Mouse (Mus musculus): Measurements from ENCODE around the gene Olfr633. TPM values are rescaled to one million over a fixed set of nuclear protein-coding genes. Genes with fewer than 3 reads are reported as not detected.
"Not testable (repeated sequence)": the region's sequence is repeated elsewhere in the genome, so short reads cannot be mapped to it uniquely, and the experiment has no call there.

Gene Olfr633
- polyA plus RNA-seq, 1 experiment from 2014 or later, result not detected

DNA sequence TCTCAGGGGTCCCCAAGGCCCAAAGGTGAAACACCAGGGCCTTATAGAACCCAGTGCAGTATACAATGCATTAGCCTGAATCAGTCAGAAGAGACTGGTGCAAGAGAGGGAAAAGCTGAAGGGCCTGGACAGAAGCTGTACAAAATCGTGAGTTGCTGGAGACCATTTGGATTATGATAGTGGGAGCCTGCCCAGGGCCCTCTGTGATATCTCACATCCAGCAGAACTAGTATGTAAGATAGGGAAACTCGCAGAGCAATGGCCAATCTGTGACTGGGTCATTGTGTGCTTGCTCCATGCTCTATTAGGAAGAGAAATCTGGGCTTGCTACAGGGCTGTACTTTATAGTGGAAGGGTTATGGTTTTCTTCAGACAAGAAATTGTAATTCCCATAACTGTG is 10.0 kb upstream of the Olfr633 start, which contains the start of gene Olfr632:
TSS of gene Olfr632 (plus strand) at position 84 of the 400 bp plus-strand sequence.
- DNase-seq (ENCODE audit: low spot score), result no peak
- TF ChIP-seq EP300 (optimal IDR thresholded peaks at IDR 0.05), result no peak
- TF ChIP-seq CTCF (IDR thresholded peaks at IDR 0.05; ENCODE audit: low read depth), result no peak
- Histone ChIP-seq H3K27ac (replicated peaks) (no peak within 1 kb of the TSS), H3K4me3 (ENCODE audit: low read depth, low read length) (no peak within 1 kb of the TSS), H3K9me3 (ENCODE audit: control insufficient read depth, low read length) (no peaks in the 10 kb centered on the region), H3K4me2 (replicated peaks; ENCODE audit: low read depth) (no peak within 1 kb of the TSS), H3K27me3 (ENCODE audit: control insufficient read depth, insufficient read depth, low read length) (no peaks in the 10 kb centered on the region), H3K36me3 (ENCODE audit: control insufficient read depth, insufficient read depth, low read length) (no peaks in the 10 kb centered on the region), H3K9ac (ENCODE audit: low read length) (no peak within 1 kb of the TSS), H3K4me1 (replicated peaks; ENCODE audit: control insufficient read depth, insufficient read depth) (no peaks in the 10 kb centered on the region)
- 55% methylated on average over 2 of the region's 2 CpGs for WGBS
- no peak for ATAC-seq (ENCODE audit: low FRiP score, low TSS enrichment)

DNA sequence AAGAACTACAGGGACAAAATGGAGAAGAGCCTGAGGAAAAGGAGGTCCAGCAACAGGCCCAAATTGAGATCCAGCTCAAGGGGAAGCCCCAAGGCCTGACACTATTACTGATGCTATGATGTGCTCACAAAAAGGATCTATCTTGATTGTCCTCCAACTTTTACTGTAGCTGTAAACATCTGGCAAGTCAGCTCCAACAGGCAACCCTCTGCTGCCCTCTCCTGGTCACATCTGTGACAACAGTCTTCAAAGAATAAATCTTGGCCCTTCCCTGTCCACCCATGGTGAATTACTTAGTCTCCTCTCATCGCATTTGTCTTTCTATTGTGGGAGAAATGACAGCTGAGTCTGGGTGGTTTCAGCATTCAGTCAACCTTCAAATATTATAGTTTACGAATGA is 1.5 kb upstream of the Olfr633 start:
- H3K27me3 ChIP-seq (ENCODE audit: control insufficient read depth, insufficient read depth, low read length), result no peaks in the 10 kb centered on the region
- no peak overlapping the region for H3K4me3 ChIP-seq (ENCODE audit: low read depth, low read length)
- DNase-seq (ENCODE audit: low spot score), result peak; percentile 60
- ATAC-seq (ENCODE audit: low FRiP score, low TSS enrichment), result no peak
- H3K27ac ChIP-seq (replicated peaks), result no peak overlapping the region
- H3K4me1 ChIP-seq (replicated peaks; ENCODE audit: control insufficient read depth, insufficient read depth), result no peaks in the 10 kb centered on the region
- WGBS, result 21% methylated on average over 2 of the region's 2 CpGs
- H3K4me2 ChIP-seq (replicated peaks; ENCODE audit: low read depth), result no peak overlapping the region
- no peak overlapping the region for H3K9ac ChIP-seq (ENCODE audit: low read length)
- H3K36me3 ChIP-seq (ENCODE audit: control insufficient read depth, insufficient read depth, low read length), result no peaks in the 10 kb centered on the region
- no peaks in the 10 kb centered on the region for H3K9me3 ChIP-seq (ENCODE audit: control insufficient read depth, low read length)
- TF ChIP-seq EP300 (optimal IDR thresholded peaks at IDR 0.05), result no peak
- TF ChIP-seq CTCF (IDR thresholded peaks at IDR 0.05; ENCODE audit: low read depth), result peak; percentile 84

DNA sequence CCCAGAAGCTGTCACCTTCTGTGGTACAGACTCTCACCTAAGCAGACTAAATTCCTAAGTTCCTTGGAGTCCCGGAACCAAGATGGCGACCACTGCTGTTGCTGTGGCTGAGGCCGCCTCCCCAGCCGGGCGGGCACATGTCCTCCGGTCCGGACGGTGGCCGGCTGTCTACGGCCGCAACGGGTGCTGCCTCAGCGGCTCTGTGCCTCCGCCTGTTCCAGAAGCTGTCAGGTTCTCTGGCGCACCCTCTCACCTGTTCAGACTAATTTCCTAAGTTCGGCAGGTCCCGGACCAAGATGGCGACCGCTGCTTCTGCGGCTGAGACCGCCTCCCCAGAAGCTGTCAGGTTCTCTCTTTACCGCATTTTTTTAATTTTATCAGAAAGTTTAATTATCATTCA is 22.6 kb downstream of the Olfr633 start:
- not testable (repeated sequence) for H3K4me3 ChIP-seq (ENCODE audit: low read depth, low read length); H3K9ac ChIP-seq (ENCODE audit: low read length); H3K27ac ChIP-seq (replicated peaks); H3K27me3 ChIP-seq (ENCODE audit: control insufficient read depth, insufficient read depth, low read length); H3K4me1 ChIP-seq (replicated peaks; ENCODE audit: control insufficient read depth, insufficient read depth); ATAC-seq (ENCODE audit: low FRiP score, low TSS enrichment); H3K36me3 ChIP-seq (ENCODE audit: control insufficient read depth, insufficient read depth, low read length); H3K9me3 ChIP-seq (ENCODE audit: control insufficient read depth, low read length); DNase-seq (ENCODE audit: low spot score); H3K4me2 ChIP-seq (replicated peaks; ENCODE audit: low read depth)
- WGBS, result 94% methylated on average over 22 of the region's 22 CpGs

DNA sequence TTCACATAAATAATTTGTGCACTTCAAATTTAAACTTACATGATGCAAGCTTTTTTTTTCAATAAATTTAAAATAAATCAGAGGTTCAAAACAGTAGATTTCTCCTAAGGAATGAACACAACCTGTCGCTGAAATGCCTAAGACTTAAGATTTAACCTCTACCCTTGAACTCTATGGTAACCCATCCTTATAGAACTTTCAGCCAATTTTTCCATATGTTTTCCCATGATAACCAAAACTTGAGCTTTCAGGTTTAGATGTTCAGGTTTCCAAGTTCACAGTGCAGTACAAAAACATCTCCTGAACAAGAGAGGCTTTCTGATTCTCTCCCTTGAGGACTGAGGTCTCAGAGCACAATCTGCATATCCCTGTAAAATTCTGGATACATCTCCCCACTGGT is 26.6 kb downstream of the Olfr633 start, which contains the start of gene Olfr635:
TSS of gene Olfr635 (plus strand) at position 301 of the 400 bp plus-strand sequence.
- H3K4me2 ChIP-seq (replicated peaks; ENCODE audit: low read depth), result no peak within 1 kb of the TSS
- no peak within 1 kb of the TSS for H3K4me3 ChIP-seq (ENCODE audit: low read depth, low read length)
- no peaks in the 10 kb centered on the region for H3K9me3 ChIP-seq (ENCODE audit: control insufficient read depth, low read length)
- H3K9ac ChIP-seq (ENCODE audit: low read length), result no peak within 1 kb of the TSS
- no peaks in the 10 kb centered on the region for H3K27me3 ChIP-seq (ENCODE audit: control insufficient read depth, insufficient read depth, low read length)
- no peaks in the 10 kb centered on the region for H3K4me1 ChIP-seq (replicated peaks; ENCODE audit: control insufficient read depth, insufficient read depth)
- no peak for TF ChIP-seq EP300 (optimal IDR thresholded peaks at IDR 0.05)
- TF ChIP-seq CTCF (IDR thresholded peaks at IDR 0.05; ENCODE audit: low read depth), result no peak
- ATAC-seq (ENCODE audit: low FRiP score, low TSS enrichment) (no peak), DNase-seq (ENCODE audit: low spot score) (no peak)
- no peak within 1 kb of the TSS for H3K27ac ChIP-seq (replicated peaks)
- H3K36me3 ChIP-seq (ENCODE audit: control insufficient read depth, insufficient read depth, low read length), result no peaks in the 10 kb centered on the region
- 76% methylated on average over 1 of the region's 1 CpGs for WGBS

DNA sequence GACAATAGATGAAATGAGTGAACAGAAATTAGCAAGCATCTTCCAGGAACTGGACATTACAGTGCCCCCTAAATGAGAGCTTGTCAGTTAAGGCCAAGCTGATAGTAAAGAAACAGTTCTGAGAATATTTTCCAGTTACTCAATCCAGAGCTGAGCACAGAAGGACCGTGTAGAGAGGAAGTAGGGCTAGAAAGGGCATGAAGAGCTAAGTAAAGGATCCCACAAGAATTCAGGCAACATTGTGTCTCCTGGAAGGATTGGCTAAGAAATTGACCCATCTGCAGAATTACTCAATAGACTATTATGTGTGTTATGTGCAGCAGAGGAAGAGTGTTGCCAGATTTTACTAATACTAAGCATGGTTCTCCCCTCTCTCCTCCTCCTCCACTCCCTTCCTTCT is 27.5 kb downstream of the Olfr633 start:
- DNase-seq (ENCODE audit: low spot score), result no peak
- Histone ChIP-seq H3K9me3 (ENCODE audit: control insufficient read depth, low read length) (no peaks in the 10 kb centered on the region), H3K4me1 (replicated peaks; ENCODE audit: control insufficient read depth, insufficient read depth) (no peaks in the 10 kb centered on the region), H3K27ac (replicated peaks) (no peak overlapping the region), H3K36me3 (ENCODE audit: control insufficient read depth, insufficient read depth, low read length) (no peaks in the 10 kb centered on the region), H3K9ac (ENCODE audit: low read length) (no peak overlapping the region), H3K4me2 (replicated peaks; ENCODE audit: low read depth) (no peak overlapping the region), H3K4me3 (ENCODE audit: low read depth, low read length) (no peak overlapping the region), H3K27me3 (ENCODE audit: control insufficient read depth, insufficient read depth, low read length) (no peaks in the 10 kb centered on the region)
- 61% methylated on average over 1 of the region's 1 CpGs for WGBS
- TF ChIP-seq EP300 (optimal IDR thresholded peaks at IDR 0.05) (no peak), CTCF (IDR thresholded peaks at IDR 0.05; ENCODE audit: low read depth) (no peak)
- ATAC-seq (ENCODE audit: low FRiP score, low TSS enrichment), result no peak

DNA sequence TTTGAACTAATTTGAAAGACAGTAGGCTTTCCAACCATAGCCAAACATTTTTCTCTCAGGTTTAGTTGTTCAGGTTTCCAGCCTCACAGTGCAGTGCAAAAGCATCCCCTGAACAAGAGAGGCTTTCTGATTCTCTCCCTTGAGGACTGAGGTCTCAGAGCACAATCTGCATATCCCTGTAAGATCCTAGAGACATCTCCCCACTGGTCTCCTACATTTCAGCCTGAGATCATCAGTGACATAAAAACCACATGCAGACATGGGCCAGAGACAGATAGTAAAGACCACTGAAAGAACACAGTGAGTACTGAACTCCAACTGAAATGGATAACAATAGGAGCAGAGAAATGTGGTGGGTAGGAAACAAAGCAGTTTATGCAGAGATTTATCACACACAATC is 54.2 kb downstream of the Olfr633 start, which contains the start of gene Olfr638:
TSS of gene Olfr638 (plus strand) at position 301 of the 400 bp plus-strand sequence.
- Histone ChIP-seq H3K27ac (replicated peaks) (no peak within 1 kb of the TSS), H3K36me3 (ENCODE audit: control insufficient read depth, insufficient read depth, low read length) (no peaks in the 10 kb centered on the region), H3K4me2 (replicated peaks; ENCODE audit: low read depth) (no peak within 1 kb of the TSS), H3K9ac (ENCODE audit: low read length) (no peak within 1 kb of the TSS), H3K4me3 (ENCODE audit: low read depth, low read length) (no peak within 1 kb of the TSS), H3K27me3 (ENCODE audit: control insufficient read depth, insufficient read depth, low read length) (no peaks in the 10 kb centered on the region), H3K4me1 (replicated peaks; ENCODE audit: control insufficient read depth, insufficient read depth) (no peaks in the 10 kb centered on the region), H3K9me3 (ENCODE audit: control insufficient read depth, low read length) (no peaks in the 10 kb centered on the region)
- ATAC-seq (ENCODE audit: low FRiP score, low TSS enrichment), result no peak
- TF ChIP-seq CTCF (IDR thresholded peaks at IDR 0.05; ENCODE audit: low read depth), result no peak
- TF ChIP-seq EP300 (optimal IDR thresholded peaks at IDR 0.05), result no peak
- DNase-seq (ENCODE audit: low spot score), result no peak

Other genes with a start within 250 kb of the Olfr633 start
- gene Olfr243, start 229.8 kb upstream of the Olfr633 start, polyA plus RNA-seq (2015; fragmentation: Nextera tagmentation; extraction: Ambion mirVana), result not detected in 2 replicates
- not detected in 2 replicates for gene Olfr628, start 214.1 kb upstream of the Olfr633 start, polyA plus RNA-seq (2015; fragmentation: Nextera tagmentation; extraction: Ambion mirVana)
- gene Olfr629, start 199.5 kb upstream of the Olfr633 start, polyA plus RNA-seq (2015; fragmentation: Nextera tagmentation; extraction: Ambion mirVana), result not detected in 2 replicates
- not detected in 2 replicates for gene Olfr630, start 187.1 kb upstream of the Olfr633 start, polyA plus RNA-seq (2015; fragmentation: Nextera tagmentation; extraction: Ambion mirVana)
- gene Olfr69, start 172.8 kb upstream of the Olfr633 start, polyA plus RNA-seq (2015; fragmentation: Nextera tagmentation; extraction: Ambion mirVana), result not detected in 2 replicates
- gene Olfr68, start 164.7 kb upstream of the Olfr633 start, polyA plus RNA-seq (2015; fragmentation: Nextera tagmentation; extraction: Ambion mirVana), result 0.02 TPM in 1 of 2 replicates, not detected in the other
- not detected in 2 replicates for gene Olfr67, start 152.6 kb upstream of the Olfr633 start, polyA plus RNA-seq (2015; fragmentation: Nextera tagmentation; extraction: Ambion mirVana)
- gene Hbb-bt, start 130.4 kb upstream of the Olfr633 start, polyA plus RNA-seq (2015; fragmentation: Nextera tagmentation; extraction: Ambion mirVana), result 137 and 177 TPM in 2 replicates
- gene Hbb-bs, start 116.3 kb upstream of the Olfr633 start, polyA plus RNA-seq (2015; fragmentation: Nextera tagmentation; extraction: Ambion mirVana), result 597 and 747 TPM in 2 replicates
- not detected in 2 replicates for gene Hbb-bh2, start 103.9 kb upstream of the Olfr633 start, polyA plus RNA-seq (2015; fragmentation: Nextera tagmentation; extraction: Ambion mirVana)
- gene Hbb-bh1, start 101.3 kb upstream of the Olfr633 start, polyA plus RNA-seq (2015; fragmentation: Nextera tagmentation; extraction: Ambion mirVana), result not detected in 2 replicates
- not detected in 2 replicates for gene Hbb-y, start 91.2 kb upstream of the Olfr633 start, polyA plus RNA-seq (2015; fragmentation: Nextera tagmentation; extraction: Ambion mirVana)
- gene Olfr66, start 58.2 kb upstream of the Olfr633 start, polyA plus RNA-seq (2015; fragmentation: Nextera tagmentation; extraction: Ambion mirVana), result not detected in 2 replicates
- gene Olfr64, start 50.0 kb upstream of the Olfr633 start, polyA plus RNA-seq (2015; fragmentation: Nextera tagmentation; extraction: Ambion mirVana), result not detected in 2 replicates
- gene Olfr65, start 41.0 kb upstream of the Olfr633 start, polyA plus RNA-seq (2015; fragmentation: Nextera tagmentation; extraction: Ambion mirVana), result not detected in 2 replicates
- gene Olfr631, start 15.6 kb upstream of the Olfr633 start, polyA plus RNA-seq (2015; fragmentation: Nextera tagmentation; extraction: Ambion mirVana), result not detected in 2 replicates
- gene Olfr632, start 10.1 kb upstream of the Olfr633 start, polyA plus RNA-seq (2015; fragmentation: Nextera tagmentation; extraction: Ambion mirVana), result not detected in 2 replicates
- 0.01 TPM in 1 of 2 replicates, not detected in the other for gene Olfr635, start 26.7 kb downstream of the Olfr633 start, polyA plus RNA-seq (2015; fragmentation: Nextera tagmentation; extraction: Ambion mirVana)
- gene Olfr638, start 54.3 kb downstream of the Olfr633 start, polyA plus RNA-seq (2015; fragmentation: Nextera tagmentation; extraction: Ambion mirVana), result not detected in 2 replicates
- gene Olfr639, start 72.9 kb downstream of the Olfr633 start, polyA plus RNA-seq (2015; fragmentation: Nextera tagmentation; extraction: Ambion mirVana), result 0.01 TPM in 1 of 2 replicates, not detected in the other
- gene Olfr640, start 81.1 kb downstream of the Olfr633 start, polyA plus RNA-seq (2015; fragmentation: Nextera tagmentation; extraction: Ambion mirVana), result 0.04 TPM in 1 of 2 replicates, not detected in the other
- gene Olfr641, start 91.0 kb downstream of the Olfr633 start, polyA plus RNA-seq (2015; fragmentation: Nextera tagmentation; extraction: Ambion mirVana), result not detected in 2 replicates
- not detected in 2 replicates for gene Olfr642, start 108.2 kb downstream of the Olfr633 start, polyA plus RNA-seq (2015; fragmentation: Nextera tagmentation; extraction: Ambion mirVana)
- not detected in 2 replicates for gene 4930516K23Rik, start 117.0 kb downstream of the Olfr633 start, polyA plus RNA-seq (2015; fragmentation: Nextera tagmentation; extraction: Ambion mirVana)
- gene Olfr644, start 127.4 kb downstream of the Olfr633 start, polyA plus RNA-seq (2015; fragmentation: Nextera tagmentation; extraction: Ambion mirVana), result not detected in 2 replicates
- gene Olfr645, start 141.0 kb downstream of the Olfr633 start, polyA plus RNA-seq (2015; fragmentation: Nextera tagmentation; extraction: Ambion mirVana), result not detected in 2 replicates
- gene Olfr646, start 160.4 kb downstream of the Olfr633 start, polyA plus RNA-seq (2015; fragmentation: Nextera tagmentation; extraction: Ambion mirVana), result 0.11 TPM in 1 of 2 replicates, not detected in the other
- not detected in 2 replicates for gene Ubqln5, start 185.4 kb downstream of the Olfr633 start, polyA plus RNA-seq (2015; fragmentation: Nextera tagmentation; extraction: Ambion mirVana)
- gene Olfr643, start 193.0 kb downstream of the Olfr633 start, polyA plus RNA-seq (2015; fragmentation: Nextera tagmentation; extraction: Ambion mirVana), result not detected in 2 replicates
- not detected in 2 replicates for gene Ubqln3, start 198.8 kb downstream of the Olfr633 start, polyA plus RNA-seq (2015; fragmentation: Nextera tagmentation; extraction: Ambion mirVana)
- gene Ubqlnl, start 206.1 kb downstream of the Olfr633 start, polyA plus RNA-seq (2015; fragmentation: Nextera tagmentation; extraction: Ambion mirVana), result not detected in 2 replicates
- not detected in 2 replicates for gene Olfm5, start 220.4 kb downstream of the Olfr633 start, polyA plus RNA-seq (2015; fragmentation: Nextera tagmentation; extraction: Ambion mirVana)
- 0.07 and 0.08 TPM in 2 replicates for gene Olfr648, start 239.0 kb downstream of the Olfr633 start, polyA plus RNA-seq (2015; fragmentation: Nextera tagmentation; extraction: Ambion mirVana)

Measured in stomach, postnatal 0 days (tissue).